Mouse (Mus musculus) limb, embryonic 13.5 days (tissue): ENCODE results near the gene Zfp523. TPM values are rescaled to one million over a fixed set of nuclear protein-coding genes. Genes with fewer than 3 reads are reported as not detected.
"Not testable (repeated sequence)": the region's sequence is repeated elsewhere in the genome, so short reads cannot be mapped to it uniquely, and the experiment has no call there.

Experiments
- ATAC-seq: fragments of 200-750 bp; cut with Nextera tagmentation; 2 replicates; pipeline ENCODE4 v1.8.0; 2017; ENCODE audit warnings: low read depth, moderate number of reproducible peaks, moderate TSS enrichment; ENCODE audit not compliant: low FRiP score
- H3K27ac ChIP-seq: fragments of 300-500 bp; sonication (generic); 2 replicates; pipeline ENCODE4 v1.5.1; 2015; ENCODE audit warnings: inconsistent platforms, mild to moderate bottlenecking, moderate library complexity
- H3K27me3 ChIP-seq: fragments of 300-500 bp; sonication (generic); 2 replicates; pipeline ENCODE4 v1.6.1; 2015; ENCODE audit warnings: mild to moderate bottlenecking, inconsistent platforms
- H3K36me3 ChIP-seq: fragments of 300-500 bp; sonication (generic); 2 replicates; pipeline ENCODE4 v1.6.1; 2015; ENCODE audit warnings: inconsistent platforms, mild to moderate bottlenecking, moderate library complexity
- H3K4me1 ChIP-seq: fragments of 300-500 bp; sonication (generic); 2 replicates; pipeline ENCODE4 v1.6.1; 2015; ENCODE audit warnings: inconsistent platforms
- H3K4me2 ChIP-seq: fragments of 300-500 bp; sonication (generic); replicated peaks from 2 replicates; pipeline ENCODE4 v1.6.1; 2015; ENCODE audit warnings: inconsistent platforms, mild to moderate bottlenecking, moderate library complexity
- H3K4me3 ChIP-seq: fragments of 300-500 bp; sonication (generic); 2 replicates; pipeline ENCODE4 v1.5.1; 2015; ENCODE audit warnings: moderate library complexity, mild to moderate bottlenecking, inconsistent platforms
- H3K9ac ChIP-seq: fragments of 300-500 bp; sonication (generic); 2 replicates; pipeline ENCODE4 v1.6.1; 2015; ENCODE audit warnings: mild to moderate bottlenecking, inconsistent platforms
- H3K9me3 ChIP-seq: fragments of 300-500 bp; sonication (generic); 2 replicates; pipeline ENCODE4 v1.6.1; 2016; ENCODE audit warnings: inconsistent platforms
- WGBS: fragments of 180-500 bp; shearing (Covaris S2); methylation state at CpG from one replicate; pipeline ENCODE4 v1.1.7; 2015; 5-methylcytosine and 5-hydroxymethylcytosine counted together
- polyA plus RNA-seq: library from polyadenylated mRNA; unstranded; fragments of >200 nt; fragmentation: Nextera tagmentation; extraction: Ambion mirVana; gene quantifications from 2 replicates; pipeline ENCODE4 v1.2.1, GENCODE M21; 2015

Zfp523 gene
- polyA plus RNA-seq, 1 experiment from 2014 or later: 42.2 TPM

DNA sequence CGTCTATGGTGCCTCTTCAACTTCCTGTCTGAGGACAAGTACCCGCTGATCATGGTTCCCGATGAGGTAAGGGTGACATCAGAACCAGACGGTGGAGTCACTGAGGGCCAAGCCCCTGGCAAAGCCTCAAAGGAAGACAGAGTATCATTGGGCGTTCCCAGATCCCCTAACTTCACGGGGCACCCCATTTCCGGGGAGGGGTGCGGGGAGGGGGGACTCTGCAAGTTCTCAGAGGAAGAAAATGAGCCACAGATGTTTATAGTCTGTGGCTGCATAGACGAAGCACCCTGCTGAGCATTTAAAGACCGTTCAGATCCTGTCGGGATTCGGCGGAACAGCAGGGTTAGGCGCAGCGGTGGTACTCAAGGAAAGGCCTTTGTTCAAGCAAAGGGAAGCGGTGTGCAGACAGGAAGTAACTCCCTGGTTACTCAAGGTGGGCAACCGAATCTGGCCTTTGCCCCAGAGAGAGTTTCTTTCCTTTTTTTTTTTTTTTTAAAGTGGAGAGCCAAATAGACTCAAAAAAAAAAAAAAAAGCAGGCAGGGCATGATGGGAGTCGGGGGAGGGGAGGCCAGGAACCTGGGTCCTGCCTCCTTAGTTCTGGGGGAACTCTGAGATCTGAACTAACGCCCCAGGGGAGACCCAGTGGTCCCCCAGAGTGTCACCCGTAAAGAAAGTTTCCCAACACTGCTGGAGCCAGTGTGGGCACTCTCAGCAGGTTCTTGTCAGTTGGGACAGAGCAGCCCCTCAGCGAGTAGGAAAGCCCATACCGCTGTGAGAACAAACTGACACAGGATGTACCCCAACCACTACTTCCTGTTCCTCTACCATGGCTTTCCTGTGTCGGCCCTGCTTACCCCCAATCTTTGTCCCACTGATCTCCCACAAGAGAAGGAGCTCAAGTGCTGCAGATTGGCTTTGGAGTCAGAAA is 41.1 kb downstream of the Zfp523 start:
- ATAC-seq: no peak; the same call in 1 of the 2 replicates
- Histone ChIP-seq H3K36me3 (peaks cover 7% of the 10 kb centered on the region; the same call in 1 of the 2 replicates), H3K9me3 (no peaks in the 10 kb centered on the region), H3K9ac (0 out of 2 replicates have a peak overlapping the region, but pooled peaks have one; percentile 36), H3K27ac (peak overlapping the region; percentile 76), H3K4me1 (peaks cover 19% of the 10 kb centered on the region), H3K4me2 (peak overlapping the region; percentile 47), H3K27me3 (no peaks in the 10 kb centered on the region), H3K4me3 (no peak overlapping the region)
- WGBS: 12% methylated on average over 23 of the region's 23 CpGs

DNA sequence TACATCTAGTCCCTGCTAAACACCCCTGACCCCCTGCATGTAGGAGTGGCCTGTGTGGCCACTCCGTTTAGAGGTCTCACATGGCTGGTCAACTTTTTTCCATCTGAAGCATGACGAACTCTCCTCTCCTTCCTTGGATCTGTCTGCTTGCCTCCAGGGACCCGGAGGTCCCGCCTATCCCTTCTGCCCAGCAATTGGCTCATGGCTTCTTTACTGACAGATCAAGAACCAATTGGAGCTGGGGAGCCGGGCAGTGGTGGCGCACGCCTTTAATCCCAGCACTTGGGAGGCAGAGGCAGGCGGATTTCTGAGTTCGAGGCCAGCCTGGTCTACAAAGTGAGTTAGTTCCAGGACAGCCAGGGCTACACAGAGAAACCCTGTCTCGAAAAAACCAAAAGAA is 45.5 kb downstream of the Zfp523 start:
- not testable (repeated sequence) for H3K9me3 ChIP-seq, H3K4me2 ChIP-seq, H3K27me3 ChIP-seq, H3K9ac ChIP-seq, H3K36me3 ChIP-seq, H3K27ac ChIP-seq, ATAC-seq, H3K4me3 ChIP-seq
- H3K4me1 ChIP-seq: peaks cover 32% of the 10 kb centered on the region
- 94% methylated on average over 10 of the region's 10 CpGs for WGBS

DNA sequence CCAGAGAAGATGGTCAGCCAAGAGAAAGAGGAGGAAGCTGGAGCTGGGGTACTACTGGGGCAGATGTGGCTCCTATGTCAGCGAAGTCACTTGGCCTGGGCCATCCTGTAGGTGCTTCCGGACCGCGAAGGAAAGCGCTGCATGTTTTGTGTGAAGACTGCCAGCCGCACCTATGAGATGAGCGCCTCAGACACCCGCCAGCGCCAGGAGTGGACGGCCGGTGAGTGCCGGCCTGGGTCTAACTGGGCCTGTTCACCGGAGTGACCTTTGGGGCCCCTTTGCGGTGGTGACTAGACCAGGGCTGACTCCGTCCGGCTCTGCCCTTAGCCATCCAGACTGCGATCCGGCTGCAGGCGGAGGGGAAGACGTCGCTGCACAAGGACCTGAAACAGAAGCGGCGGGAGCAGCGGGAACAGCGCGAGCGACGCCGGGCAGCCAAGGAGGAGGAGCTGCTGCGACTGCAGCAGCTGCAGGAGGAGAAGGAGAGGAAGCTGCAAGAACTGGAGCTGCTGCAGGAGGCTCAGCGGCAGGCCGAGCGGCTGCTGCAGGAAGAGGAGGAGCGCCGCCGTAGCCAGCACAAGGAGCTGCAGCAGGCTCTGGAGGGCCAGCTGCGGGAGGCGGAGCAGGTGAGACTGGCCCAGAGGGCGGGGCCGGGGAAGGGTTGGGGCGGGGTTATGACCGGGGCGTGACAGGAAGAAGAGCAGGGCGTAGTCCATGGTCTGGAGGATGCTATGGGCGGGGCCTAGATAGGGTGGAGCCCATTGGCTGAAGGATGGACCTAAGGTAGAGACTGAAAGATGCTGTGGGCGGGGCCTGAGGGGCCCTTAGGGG is 46.8 kb downstream of the Zfp523 start:
- Histone ChIP-seq H3K4me2 (peak overlapping the region; percentile 96), H3K27me3 (no peaks in the 10 kb centered on the region), H3K4me3 (peak overlapping the region; percentile 58), H3K4me1 (peaks cover 21% of the 10 kb centered on the region), H3K36me3 (peaks cover 18% of the 10 kb centered on the region), H3K9ac (peak overlapping the region; percentile 86), H3K27ac (peak overlapping the region; percentile 83), H3K9me3 (no peaks in the 10 kb centered on the region)
- peak; percentile 88 for ATAC-seq
- WGBS: under 1% methylated on average over 46 of the region's 46 CpGs

DNA sequence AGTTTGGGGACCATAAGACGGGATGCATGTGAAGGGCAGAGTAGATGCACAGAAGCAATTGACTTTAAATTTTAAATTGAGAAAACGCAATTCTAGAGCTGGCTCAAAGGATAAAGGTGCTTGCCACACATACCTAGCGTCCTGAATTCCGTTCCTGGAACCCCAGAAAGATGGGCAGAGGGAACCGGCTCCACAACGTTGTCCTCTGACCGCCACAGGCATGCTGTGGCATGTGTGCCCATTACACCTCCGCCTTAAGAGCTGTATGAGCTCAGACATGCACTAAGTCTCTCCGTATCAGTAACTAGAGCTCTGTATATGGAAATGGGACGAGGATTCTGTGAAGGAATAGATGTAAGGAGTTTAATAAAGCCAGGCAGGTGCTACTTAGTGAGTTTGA is 47.7 kb downstream of the Zfp523 start:
- peaks cover 23% of the 10 kb centered on the region for H3K36me3 ChIP-seq
- WGBS: 82% methylated on average over 10 of the region's 10 CpGs
- peaks cover 21% of the 10 kb centered on the region for H3K4me1 ChIP-seq
- H3K4me2 ChIP-seq: no peak overlapping the region
- no peaks in the 10 kb centered on the region for H3K9me3 ChIP-seq
- H3K9ac ChIP-seq: no peak overlapping the region
- no peak overlapping the region for H3K27ac ChIP-seq
- ATAC-seq: no peak
- no peaks in the 10 kb centered on the region for H3K27me3 ChIP-seq
- H3K4me3 ChIP-seq: no peak overlapping the region

DNA sequence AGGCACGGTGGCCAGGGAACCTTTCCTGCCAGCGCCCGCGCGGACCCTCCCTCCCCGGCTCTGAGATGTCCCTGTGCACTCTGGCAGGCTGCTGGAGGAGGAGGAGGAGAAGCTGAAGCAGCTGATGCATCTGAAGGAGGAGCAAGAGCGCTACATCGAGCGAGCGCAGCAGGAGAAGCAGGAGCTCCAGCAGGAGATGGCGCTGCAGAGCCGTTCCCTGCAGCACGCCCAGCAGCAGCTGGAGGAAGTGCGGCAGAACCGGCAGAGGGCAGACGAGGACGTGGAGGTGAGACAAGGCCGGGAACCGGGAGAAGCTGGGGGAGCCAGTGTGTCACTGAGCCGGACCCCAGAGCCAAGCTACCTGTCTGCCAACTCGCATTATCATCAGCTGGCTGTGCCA is 49.1 kb downstream of the Zfp523 start:
- peak; percentile 21; the same call in 1 of the 2 replicates for ATAC-seq
- Histone ChIP-seq H3K27me3 (no peaks in the 10 kb centered on the region), H3K9ac (peak overlapping the region; percentile 65), H3K4me1 (peaks cover 21% of the 10 kb centered on the region), H3K4me3 (peak overlapping the region; percentile 37), H3K9me3 (no peaks in the 10 kb centered on the region), H3K4me2 (peak overlapping the region; percentile 70), H3K27ac (peak overlapping the region; percentile 15; the same call in 1 of the 2 replicates), H3K36me3 (peaks cover 17% of the 10 kb centered on the region)
- under 1% methylated on average over 21 of the region's 21 CpGs for WGBS

DNA sequence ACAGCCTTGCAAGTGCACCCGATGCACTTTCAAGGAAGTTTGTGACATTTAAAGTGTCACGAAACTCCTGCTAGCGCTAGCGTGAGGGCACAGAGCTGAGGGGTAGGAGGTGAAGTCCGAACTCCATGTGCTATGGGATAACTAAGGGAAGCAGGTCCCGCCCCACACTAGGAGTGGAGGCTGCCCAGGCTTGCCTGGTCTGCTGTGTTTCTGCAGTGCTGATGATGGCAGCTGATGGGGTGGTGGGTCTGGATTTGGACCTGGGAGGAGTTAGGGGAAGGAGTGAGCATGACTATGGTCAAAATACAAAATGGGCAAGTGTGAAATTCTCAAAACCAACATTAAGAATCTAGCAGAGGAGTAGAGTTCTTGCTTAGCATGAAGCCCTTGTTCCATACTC is 53.6 kb downstream of the Zfp523 start:
- ATAC-seq: no peak
- H3K4me1 ChIP-seq: peaks cover 30% of the 10 kb centered on the region
- H3K27me3 ChIP-seq: no peaks in the 10 kb centered on the region
- H3K9ac ChIP-seq: no peak overlapping the region; the same call in 1 of the 2 replicates
- H3K27ac ChIP-seq: no peak overlapping the region
- H3K36me3 ChIP-seq: peaks cover 16% of the 10 kb centered on the region
- no peak overlapping the region for H3K4me2 ChIP-seq
- no peak overlapping the region for H3K4me3 ChIP-seq
- no peaks in the 10 kb centered on the region for H3K9me3 ChIP-seq
- WGBS: 76% methylated on average over 6 of the region's 6 CpGs

DNA sequence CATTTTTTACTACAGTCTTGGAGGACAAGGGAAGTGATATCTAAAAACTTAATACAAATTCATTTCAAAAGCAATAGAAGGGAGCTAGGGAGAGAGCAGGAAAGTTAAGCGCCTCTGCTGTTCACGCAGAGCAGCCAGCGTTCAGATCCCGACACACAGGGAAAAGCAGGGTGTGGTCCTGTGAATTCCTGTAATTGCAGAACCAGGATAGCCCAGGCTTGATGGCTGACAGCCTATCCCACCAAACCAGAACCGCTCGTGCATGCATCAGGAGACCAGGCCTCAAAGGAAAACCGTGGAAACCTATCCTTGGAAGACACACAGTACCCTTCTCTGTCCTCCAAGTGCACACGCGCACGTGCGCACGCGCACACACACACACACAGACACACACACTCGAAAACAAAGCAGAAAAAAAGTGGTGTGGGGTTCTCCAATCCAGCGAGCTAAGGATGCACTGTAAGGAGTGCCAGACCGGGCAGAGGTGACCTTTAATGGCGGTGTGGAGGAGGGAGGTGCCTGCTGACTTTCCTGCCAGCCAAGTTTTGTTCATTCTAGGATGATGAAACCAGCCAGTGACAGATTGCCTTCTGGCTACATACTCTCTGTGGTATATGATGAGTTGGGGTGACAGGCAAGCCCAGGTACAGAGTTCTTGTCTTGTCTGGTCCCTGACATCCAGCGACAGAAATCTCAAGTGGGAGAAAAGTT is 54.3 kb downstream of the Zfp523 start:
- no peak overlapping the region for H3K4me3 ChIP-seq
- WGBS: 81% methylated on average over 18 of the region's 18 CpGs
- H3K9me3 ChIP-seq: no peaks in the 10 kb centered on the region
- H3K27me3 ChIP-seq: no peaks in the 10 kb centered on the region
- H3K36me3 ChIP-seq: peaks cover 16% of the 10 kb centered on the region
- no peak overlapping the region for H3K27ac ChIP-seq
- peaks cover 32% of the 10 kb centered on the region for H3K4me1 ChIP-seq
- ATAC-seq: no peak
- no peak overlapping the region for H3K4me2 ChIP-seq
- H3K9ac ChIP-seq: no peak overlapping the region

DNA sequence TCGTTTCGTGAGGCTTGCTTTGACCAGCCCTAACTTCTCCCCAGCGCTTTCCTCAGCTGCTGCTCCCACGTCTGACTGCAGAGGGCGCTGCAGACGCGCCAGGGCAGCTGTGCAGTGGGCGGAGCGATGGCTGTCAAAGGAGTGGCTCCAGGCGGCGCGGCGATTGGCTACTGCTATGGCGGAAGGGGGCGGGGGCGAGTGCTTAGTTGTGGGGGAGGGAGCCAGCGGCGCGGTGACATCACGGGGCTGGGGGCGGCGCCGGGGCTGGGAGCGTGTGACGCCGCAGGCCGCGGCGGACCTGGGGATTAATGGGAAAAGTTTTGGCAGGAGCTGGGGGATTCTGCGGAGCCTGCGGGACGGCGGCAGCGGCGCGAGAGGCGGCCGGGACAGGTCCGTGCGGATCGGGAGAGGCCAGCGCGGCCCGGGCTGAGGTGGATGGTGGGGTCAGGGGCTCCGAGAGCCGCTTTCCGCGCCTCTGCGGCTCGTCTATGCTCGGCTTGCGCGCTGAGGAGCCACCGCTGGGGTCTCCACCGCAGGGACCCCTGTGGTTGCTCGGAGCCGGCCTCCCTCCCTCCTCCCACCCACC is 55.6 kb downstream of the Zfp523 start, which contains the start of gene Ppard:
Ppard (plus strand) TSS at position 226 of the 586 bp plus-strand sequence.
- peak within 1 kb of the TSS; percentile 97 for H3K9ac ChIP-seq
- ATAC-seq: peak; percentile 95
- peak within 1 kb of the TSS; percentile 81 for H3K4me3 ChIP-seq
- H3K27ac ChIP-seq: peak within 1 kb of the TSS; percentile 91
- no peaks in the 10 kb centered on the region for H3K9me3 ChIP-seq
- WGBS: under 1% methylated on average over 50 of the region's 57 CpGs
- no peaks in the 10 kb centered on the region for H3K27me3 ChIP-seq
- peak within 1 kb of the TSS; percentile 77 for H3K4me2 ChIP-seq
- peaks cover 42% of the 10 kb centered on the region for H3K4me1 ChIP-seq
- peaks cover 24% of the 10 kb centered on the region for H3K36me3 ChIP-seq

DNA sequence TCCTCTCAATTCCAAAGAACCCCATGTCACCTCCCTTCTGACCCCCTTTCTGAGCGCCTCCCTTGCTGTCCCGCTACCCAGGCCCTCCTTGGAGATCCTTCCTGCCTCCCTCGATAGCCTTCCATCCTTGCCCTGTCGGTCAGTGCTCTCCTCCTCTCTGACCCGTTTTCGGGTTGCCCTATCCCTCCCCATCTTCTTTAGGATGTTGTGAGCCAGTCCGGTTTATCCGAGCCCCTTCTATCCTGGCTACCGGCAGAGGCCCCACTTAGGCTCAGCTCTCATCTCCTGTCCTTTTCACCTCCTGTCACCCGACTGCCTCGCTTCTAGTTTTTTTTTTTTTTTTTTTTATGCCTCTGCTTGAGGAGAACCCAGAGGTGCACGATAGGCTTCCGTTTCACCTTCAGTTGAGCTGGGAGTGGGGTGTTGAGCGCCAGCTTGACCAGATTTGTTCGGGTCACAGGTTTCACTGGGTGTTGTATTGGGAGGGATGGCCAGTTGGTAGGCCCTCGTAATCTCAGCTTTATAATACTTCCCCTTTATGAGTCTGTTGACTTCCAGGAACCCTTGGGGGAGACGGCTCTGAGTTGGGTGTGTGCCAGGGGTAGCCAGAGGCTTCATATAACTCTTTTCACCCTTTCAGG is 56.3 kb downstream of the Zfp523 start:
- H3K4me2 ChIP-seq: peak overlapping the region; percentile 77
- no peak for ATAC-seq

DNA sequence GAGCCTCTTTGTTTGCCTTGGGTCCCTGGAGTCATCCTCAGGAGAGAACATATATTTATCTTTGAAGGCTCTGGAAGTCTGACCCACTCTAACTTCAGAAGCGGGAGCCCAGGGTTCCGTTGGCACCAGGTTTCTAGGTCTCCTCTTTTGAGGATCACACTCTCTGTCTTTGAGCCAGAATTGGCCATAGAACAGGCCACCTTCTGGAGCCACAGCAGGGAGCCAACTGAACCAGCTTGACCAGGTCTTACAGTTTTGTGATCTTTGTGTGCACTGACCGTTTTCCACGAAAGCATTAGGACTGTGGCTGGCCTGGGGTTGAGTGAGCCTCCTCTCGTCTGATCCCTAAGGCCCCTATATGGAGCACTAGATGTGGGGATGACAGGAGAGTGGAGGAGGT is 57.7 kb downstream of the Zfp523 start:
- H3K4me1 ChIP-seq: peaks cover 42% of the 10 kb centered on the region
- peaks cover 27% of the 10 kb centered on the region for H3K36me3 ChIP-seq
- no peak overlapping the region for H3K4me3 ChIP-seq
- H3K27ac ChIP-seq: no peak overlapping the region
- H3K4me2 ChIP-seq: peak overlapping the region; percentile 77
- H3K9me3 ChIP-seq: no peaks in the 10 kb centered on the region
- H3K27me3 ChIP-seq: no peaks in the 10 kb centered on the region
- no peak for ATAC-seq
- H3K9ac ChIP-seq: no peak overlapping the region
- 81% methylated on average over 5 of the region's 5 CpGs for WGBS

More for the DNA sequence above, 56.3 kb downstream of the Zfp523 start:
- WGBS: 4% methylated on average over 16 of the region's 17 CpGs
- Histone ChIP-seq H3K27ac (peak overlapping the region; percentile 91; the same call in 1 of the 2 replicates), H3K36me3 (peaks cover 28% of the 10 kb centered on the region), H3K4me3 (peak overlapping the region; percentile 81), H3K27me3 (no peaks in the 10 kb centered on the region), H3K9ac (peak overlapping the region; percentile 97), H3K9me3 (no peaks in the 10 kb centered on the region), H3K4me1 (peaks cover 42% of the 10 kb centered on the region)
